10 mouse cellular contexts compared by ENCODE assay signal in the genomic region with DNA sequence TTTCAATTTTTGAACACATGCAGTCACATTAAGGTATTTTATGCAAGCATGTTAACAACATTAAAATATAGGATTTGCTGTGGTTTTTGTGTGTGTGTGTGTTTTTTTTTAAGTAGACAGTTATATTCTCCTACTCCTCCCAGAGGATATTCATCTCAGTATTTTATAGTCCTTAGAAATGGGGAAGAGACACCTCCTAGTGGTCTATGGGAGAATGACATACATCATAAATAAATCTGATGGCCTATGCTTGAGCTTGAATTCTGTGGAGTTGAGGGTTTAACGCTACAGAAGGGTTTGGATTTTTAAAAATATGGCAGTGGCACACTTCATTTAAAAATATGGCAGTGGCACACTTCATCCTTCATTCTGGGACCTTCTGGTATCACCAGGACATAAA. TPM values are rescaled to one million over a fixed set of nuclear protein-coding genes. Genes with fewer than 3 reads are reported as not detected.
DNase-seq lines count a peak whose midpoint lies in the region; ATAC-seq and TF ChIP-seq lines count a peak whose summit lies in the region.
"Had no signal": no experiment of that assay in that cellular context is flagged by ENCODE, and none has a peak within 500 bp of the region (broad histone marks: within the 10 kb centered on the region; RNA-seq: fewer than 3 reads in every experiment).

No protein-coding gene starts in this region.

- peak; percentile 38 for DNase-seq in hindbrain, embryonic 11.5 days (ENCODE audit: low spot score)
- peak; percentile 77 for DNase-seq in midbrain, postnatal 0 days (ENCODE audit: low spot score)
- peak; percentile 10 for DNase-seq in embryo, embryonic 9.5 days (ENCODE audit: extremely low spot score)
- no peak for DNase-seq in ovary, postnatal 14 days (ENCODE audit: low spot score)
- no peak for DNase-seq in urinary bladder, postnatal 14 days (ENCODE audit: low spot score)
- no peak for DNase-seq in yolk sac, embryonic 10.5 days (ENCODE audit: low spot score)

- no peak for ATAC-seq in hindbrain, embryonic 11.5 days (ENCODE audit: low FRiP score)
- ATAC-seq in hindbrain, embryonic 16.5 days: no peak
- no peak for ATAC-seq in midbrain, postnatal 0 days (ENCODE audit: low FRiP score)
- no peak for ATAC-seq in midbrain, embryonic 13.5 days

- WGBS in hindbrain, embryonic 11.5 days: 67% methylated on average over 1 of the region's 1 CpGs
- WGBS in hindbrain, embryonic 16.5 days: 61% methylated on average over 1 of the region's 1 CpGs
- 66% methylated on average over 1 of the region's 1 CpGs for WGBS in midbrain, postnatal 0 days
- 56% methylated on average over 1 of the region's 1 CpGs for WGBS in midbrain, embryonic 13.5 days

- no peaks in the 10 kb centered on the region for H3K4me1 ChIP-seq in hindbrain, embryonic 11.5 days (replicated peaks; ENCODE audit: control insufficient read depth, insufficient read depth, low read length)
- no peaks in the 10 kb centered on the region for H3K4me1 ChIP-seq in hindbrain, embryonic 16.5 days (ENCODE audit: control insufficient read depth, insufficient read depth, low read depth, low read length)
- H3K4me1 ChIP-seq in midbrain, postnatal 0 days (ENCODE audit: insufficient read depth, low read length): no peaks in the 10 kb centered on the region
- no peaks in the 10 kb centered on the region for H3K4me1 ChIP-seq in midbrain, embryonic 13.5 days (replicated peaks)
- H3K4me1 ChIP-seq: limb, embryonic 13.5 days had no signal

- no peak overlapping the region for H3K4me2 ChIP-seq in hindbrain, embryonic 11.5 days (replicated peaks; ENCODE audit: low read depth, low read length)
- H3K4me2 ChIP-seq in hindbrain, embryonic 16.5 days (ENCODE audit: low read length): no peak overlapping the region
- H3K4me2 ChIP-seq in midbrain, postnatal 0 days (ENCODE audit: low read depth, low read length, poor library complexity, severe bottlenecking): no peak overlapping the region
- no peak overlapping the region for H3K4me2 ChIP-seq in midbrain, embryonic 13.5 days (replicated peaks)
- H3K4me2 ChIP-seq: limb, embryonic 13.5 days had no signal

- no peaks in the 10 kb centered on the region for H3K9me3 ChIP-seq in hindbrain, embryonic 11.5 days (ENCODE audit: control insufficient read depth, low read length)
- H3K9me3 ChIP-seq in hindbrain, embryonic 16.5 days (ENCODE audit: control insufficient read depth, low read length): no peaks in the 10 kb centered on the region
- no peaks in the 10 kb centered on the region for H3K9me3 ChIP-seq in midbrain, postnatal 0 days (ENCODE audit: low read length)
- H3K9me3 ChIP-seq in midbrain, embryonic 13.5 days: no peaks in the 10 kb centered on the region
- H3K9me3 ChIP-seq: limb, embryonic 13.5 days had no signal

- TF ChIP-seq CTCF in midbrain, postnatal 0 days (IDR thresholded peaks at IDR 0.05): peak; percentile 89

- H3K36me3 ChIP-seq in hindbrain, embryonic 11.5 days (ENCODE audit: control insufficient read depth, insufficient read depth, low read length): no peaks in the 10 kb centered on the region
- H3K36me3 ChIP-seq in hindbrain, embryonic 16.5 days (ENCODE audit: control insufficient read depth, insufficient read depth, low read length): no peaks in the 10 kb centered on the region
- H3K36me3 ChIP-seq in midbrain, postnatal 0 days (ENCODE audit: insufficient read depth, low read length): no peaks in the 10 kb centered on the region
- H3K36me3 ChIP-seq in midbrain, embryonic 13.5 days: no peaks in the 10 kb centered on the region
- H3K36me3 ChIP-seq: limb, embryonic 13.5 days had no signal

- H3K4me3 ChIP-seq in hindbrain, embryonic 11.5 days (ENCODE audit: low read depth, low read length): no peak overlapping the region
- H3K4me3 ChIP-seq in hindbrain, embryonic 16.5 days (ENCODE audit: low read length): no peak overlapping the region
- H3K4me3 ChIP-seq in midbrain, postnatal 0 days (ENCODE audit: low read depth, low read length): no peak overlapping the region
- H3K4me3 ChIP-seq in midbrain, embryonic 13.5 days (replicated peaks): no peak overlapping the region
- H3K4me3 ChIP-seq: limb, embryonic 13.5 days had no signal

- no peak overlapping the region for H3K27ac ChIP-seq in hindbrain, embryonic 11.5 days (ENCODE audit: low read depth, low read length)
- H3K27ac ChIP-seq in hindbrain, embryonic 16.5 days (ENCODE audit: low read depth, low read length): no peak overlapping the region
- H3K27ac ChIP-seq in midbrain, postnatal 0 days (ENCODE audit: low read depth, low read length): no peak overlapping the region
- H3K27ac ChIP-seq in midbrain, embryonic 13.5 days: no peak overlapping the region
- H3K27ac ChIP-seq: limb, embryonic 13.5 days had no signal

- no peak overlapping the region for H3K9ac ChIP-seq in hindbrain, embryonic 11.5 days (ENCODE audit: low read depth, low read length)
- no peak overlapping the region for H3K9ac ChIP-seq in hindbrain, embryonic 16.5 days (ENCODE audit: low read depth, low read length)
- no peak overlapping the region for H3K9ac ChIP-seq in midbrain, postnatal 0 days (replicated peaks; ENCODE audit: low read length, poor library complexity, severe bottlenecking)
- H3K9ac ChIP-seq in midbrain, embryonic 13.5 days (replicated peaks): no peak overlapping the region
- H3K9ac ChIP-seq: limb, embryonic 13.5 days had no signal

- H3K27me3 ChIP-seq in hindbrain, embryonic 11.5 days (ENCODE audit: control insufficient read depth, insufficient read depth, low read length): no peaks in the 10 kb centered on the region
- H3K27me3 ChIP-seq in hindbrain, embryonic 16.5 days (replicated peaks; ENCODE audit: control insufficient read depth, insufficient read depth, low read length): no peaks in the 10 kb centered on the region
- no peaks in the 10 kb centered on the region for H3K27me3 ChIP-seq in midbrain, postnatal 0 days (ENCODE audit: insufficient read depth, low read length)
- no peaks in the 10 kb centered on the region for H3K27me3 ChIP-seq in midbrain, embryonic 13.5 days
- H3K27me3 ChIP-seq: limb, embryonic 13.5 days had no signal

RNA-seq across cellular contexts. Expression of a gene that starts 46.0 kb away (rescaled TPM):
- polyA plus RNA-seq in hindbrain, embryonic 11.5 days (2014; fragmentation: Nextera tagmentation; extraction: Ambion mirVana): 0.11 TPM in 1 of 2 replicates, not detected in the other
- polyA plus RNA-seq in hindbrain, embryonic 16.5 days (2015; fragmentation: Nextera tagmentation; extraction: Ambion mirVana): not detected in 2 replicates
- 0.05 and 0.11 TPM in 2 replicates for total RNA-seq in midbrain, postnatal 0 days (2014; rRNA removed)
- 0.06 and 0.07 TPM in 2 replicates for polyA plus RNA-seq in midbrain, postnatal 0 days (2015; fragmentation: Nextera tagmentation; extraction: Ambion mirVana)
- polyA plus RNA-seq in midbrain, embryonic 13.5 days (2015; fragmentation: Nextera tagmentation; extraction: Ambion mirVana): not detected in 2 replicates

RNA-seq across cellular contexts. Expression of a gene that starts 54.1 kb away (rescaled TPM):
- not detected in 2 replicates for polyA plus RNA-seq in hindbrain, embryonic 11.5 days (2014; fragmentation: Nextera tagmentation; extraction: Ambion mirVana)
- polyA plus RNA-seq in hindbrain, embryonic 16.5 days (2015; fragmentation: Nextera tagmentation; extraction: Ambion mirVana): 0.10 and 0.11 TPM in 2 replicates
- total RNA-seq in midbrain, postnatal 0 days (2014; rRNA removed): 0.27 and 0.28 TPM in 2 replicates
- polyA plus RNA-seq in midbrain, postnatal 0 days (2015; fragmentation: Nextera tagmentation; extraction: Ambion mirVana): 0.31 and 0.36 TPM in 2 replicates
- polyA plus RNA-seq in midbrain, embryonic 13.5 days (2015; fragmentation: Nextera tagmentation; extraction: Ambion mirVana): 0.05 and 0.15 TPM in 2 replicates
- total RNA-seq: neutrophil, adult 5-6 weeks had no signal
- polyA plus RNA-seq: limb, embryonic 13.5 days had no signal

Comparison
In these comparisons a context has a peak if more than half of its experiments do, and no peak if none do; other contexts are left out.
1. DNase-seq: peak in hindbrain, embryonic 11.5 days (single experiment), midbrain, postnatal 0 days (single experiment) and embryo, embryonic 9.5 days (single experiment); none in ovary, postnatal 14 days (single experiment), urinary bladder, postnatal 14 days (single experiment) and yolk sac, embryonic 10.5 days (single experiment).